Mouse (Mus musculus): ENCODE measurements around the gene Cyp2d9.
A peak's percentile ranks its signal among the peaks of the same experiment; 100 is the strongest.
"Not testable (repeated sequence)": the region's sequence is repeated elsewhere in the genome, so short reads cannot be mapped to it uniquely, and the experiment has no call there.

Cyp2d9 gene

DNA sequence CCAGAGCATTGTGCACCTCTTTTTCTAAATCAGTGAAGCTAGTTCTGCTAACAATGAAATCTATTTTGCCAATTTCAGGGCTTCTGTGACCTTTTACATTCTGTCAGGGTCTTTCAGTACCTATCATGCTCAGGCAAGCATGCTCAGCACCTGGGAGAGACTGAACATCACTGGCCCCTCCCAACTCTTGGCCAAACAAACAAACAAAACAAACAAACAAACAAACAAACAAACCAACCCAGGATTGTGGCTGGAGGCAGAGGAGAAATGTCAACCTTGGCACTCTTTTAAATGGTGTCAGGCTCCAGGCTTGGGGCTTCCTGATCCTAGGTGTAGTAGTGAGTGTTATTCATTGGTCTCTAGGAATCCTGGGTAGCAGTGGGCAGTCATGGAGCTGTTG, at the start of gene Cyp2d9:
Gene Cyp2d9 (plus strand): TSS at position 301 of the 400 bp plus-strand sequence.
- no peak for DNase-seq (ENCODE audit: low spot score)

DNA sequence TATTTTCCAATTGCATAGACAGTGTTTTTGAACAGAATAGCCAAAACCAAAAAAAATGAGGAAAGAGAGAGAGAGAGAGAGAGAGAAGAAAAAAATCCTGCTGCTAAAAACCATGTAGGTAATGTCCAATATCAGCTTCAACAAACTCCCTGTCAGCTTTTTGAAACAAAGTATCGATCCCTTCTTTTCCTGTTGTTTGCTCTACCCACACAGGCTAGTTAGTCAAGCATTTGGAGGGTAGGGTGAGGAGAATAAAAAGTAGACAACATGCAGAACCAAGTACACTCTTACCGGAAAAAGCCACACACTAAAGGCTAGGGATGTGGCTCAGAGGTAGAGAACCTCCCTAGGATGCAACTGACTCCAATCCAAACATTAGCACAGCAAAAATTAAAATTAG, 47.5 kb upstream of the Cyp2d9 start:
- DNase-seq (ENCODE audit: low spot score): no peak

DNA sequence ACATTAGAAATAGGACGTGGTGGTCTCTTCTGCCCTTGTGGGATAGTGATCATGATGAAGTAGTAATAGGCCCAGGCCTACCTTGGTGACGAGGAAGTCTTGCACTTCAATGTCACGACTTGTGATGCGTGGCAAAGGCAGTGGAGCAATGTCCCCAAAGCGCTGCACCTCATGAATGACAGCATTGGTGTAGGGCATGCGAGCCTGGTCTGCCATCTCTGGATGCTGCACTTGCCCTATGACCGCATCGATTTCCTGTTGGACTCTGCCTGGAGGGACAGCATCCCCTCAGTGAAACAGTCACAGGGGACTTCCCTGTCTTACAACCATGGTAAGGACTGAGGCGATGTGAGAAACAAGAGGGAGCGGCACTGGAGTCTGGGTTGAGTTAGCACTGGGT, 43.3 kb upstream of the Cyp2d9 start:
- not testable (repeated sequence) for DNase-seq (ENCODE audit: low spot score)

DNA sequence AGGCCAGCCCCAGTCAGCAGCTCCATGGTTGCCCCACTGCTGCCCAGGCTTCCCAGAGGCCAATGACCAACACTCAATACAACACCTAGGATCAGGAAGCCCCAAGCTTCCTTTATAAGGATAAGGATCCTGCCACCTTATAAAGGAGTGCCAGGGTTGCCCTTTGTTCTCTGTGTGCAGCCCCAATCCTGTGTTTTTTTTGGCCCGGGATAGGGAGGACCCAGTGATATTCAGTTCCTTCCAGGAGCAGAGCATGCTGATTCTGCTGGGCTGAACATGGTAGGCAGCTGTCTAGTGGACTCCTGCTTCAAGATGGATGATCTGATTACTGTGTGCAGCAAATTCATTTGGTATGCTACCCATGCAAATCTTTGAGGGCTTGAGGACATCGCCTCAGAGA, 39.3 kb upstream of the Cyp2d9 start, which contains the start of gene Cyp2d11:
Gene Cyp2d11 (minus strand): TSS at position 101 of the 400 bp plus-strand sequence.
- not testable (repeated sequence) for DNase-seq (ENCODE audit: low spot score)

DNA sequence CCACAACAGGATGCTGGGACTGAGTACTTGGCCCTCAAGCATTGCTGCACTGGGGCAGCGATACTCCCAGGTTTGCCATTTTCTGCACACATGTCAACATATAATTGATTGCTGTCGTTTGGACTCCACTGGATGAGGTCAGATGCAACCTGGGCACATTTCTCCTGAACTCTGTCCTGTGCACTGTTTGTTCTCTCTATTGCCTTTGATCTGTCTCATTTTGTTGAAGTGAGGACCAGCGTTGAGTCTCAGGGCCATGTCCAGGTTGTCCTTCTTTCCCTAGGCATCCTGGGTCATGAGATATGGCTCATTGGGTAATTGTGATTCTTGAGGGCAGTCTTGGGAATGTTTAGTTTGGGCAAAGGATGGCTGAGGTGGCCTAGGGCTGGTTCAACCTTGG, 37.3 kb upstream of the Cyp2d9 start:
- DNase-seq (ENCODE audit: low spot score): not testable (repeated sequence)

DNA sequence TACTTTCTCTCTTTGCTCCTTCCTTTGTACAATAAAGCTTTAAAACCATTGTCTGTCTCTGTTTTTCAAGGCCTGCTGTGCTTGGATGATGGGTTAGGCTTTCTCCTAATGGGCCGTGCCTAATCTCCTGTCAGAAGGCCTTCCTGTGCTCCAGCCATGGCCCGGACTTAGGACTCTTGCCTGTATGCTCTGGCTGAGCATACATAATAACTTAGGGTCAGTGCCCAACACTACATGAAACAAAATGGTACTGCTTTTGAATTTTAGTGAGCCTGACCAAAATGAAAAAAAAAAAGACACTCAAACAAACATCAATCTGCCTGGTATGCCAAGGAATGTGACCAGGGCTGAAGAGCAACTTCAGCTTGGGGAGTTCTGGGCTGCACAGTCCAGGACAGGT, 31.7 kb upstream of the Cyp2d9 start:
- DNase-seq (ENCODE audit: low spot score): no peak

DNA sequence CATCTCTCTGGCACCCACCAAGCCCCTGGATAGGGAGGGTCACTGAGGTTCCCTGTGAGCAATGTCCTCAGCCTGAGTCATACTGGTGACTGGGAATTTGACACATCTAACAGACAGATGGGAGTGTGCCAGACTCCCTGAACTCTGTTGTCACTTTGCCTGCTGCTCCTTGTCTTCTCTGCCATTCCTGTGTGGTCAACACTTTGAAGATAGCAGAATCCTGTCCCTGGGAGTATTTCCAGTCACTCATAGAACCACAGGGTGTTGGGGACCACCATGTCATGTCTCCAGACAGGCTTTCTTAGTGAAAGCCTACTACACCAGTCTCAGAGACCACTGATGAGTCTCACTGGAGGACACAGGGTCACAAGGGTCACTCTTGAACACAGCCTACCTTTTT, 31.1 kb upstream of the Cyp2d9 start:
- no peak for DNase-seq (ENCODE audit: low spot score)

DNA sequence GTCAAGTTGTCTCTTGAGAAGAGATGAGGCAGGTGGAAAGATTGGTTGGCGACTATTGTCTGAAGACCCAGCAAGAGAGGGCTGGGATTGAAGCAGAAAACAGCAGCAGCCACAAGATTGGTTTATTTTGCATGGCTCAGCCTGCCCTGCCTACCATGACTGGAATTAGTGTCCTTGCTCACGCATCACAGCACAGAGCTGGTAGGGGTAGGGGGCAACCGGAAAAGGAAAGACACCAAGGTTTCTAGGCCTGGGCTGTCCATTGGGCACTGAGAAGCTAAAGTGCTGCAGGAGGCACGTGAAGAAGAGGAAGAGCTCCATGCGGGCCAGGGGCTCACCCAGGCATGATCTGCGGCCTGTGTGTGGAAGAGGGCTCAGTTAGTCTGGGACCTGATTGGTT, 30.5 kb upstream of the Cyp2d9 start:
- no peak for DNase-seq (ENCODE audit: low spot score)

DNA sequence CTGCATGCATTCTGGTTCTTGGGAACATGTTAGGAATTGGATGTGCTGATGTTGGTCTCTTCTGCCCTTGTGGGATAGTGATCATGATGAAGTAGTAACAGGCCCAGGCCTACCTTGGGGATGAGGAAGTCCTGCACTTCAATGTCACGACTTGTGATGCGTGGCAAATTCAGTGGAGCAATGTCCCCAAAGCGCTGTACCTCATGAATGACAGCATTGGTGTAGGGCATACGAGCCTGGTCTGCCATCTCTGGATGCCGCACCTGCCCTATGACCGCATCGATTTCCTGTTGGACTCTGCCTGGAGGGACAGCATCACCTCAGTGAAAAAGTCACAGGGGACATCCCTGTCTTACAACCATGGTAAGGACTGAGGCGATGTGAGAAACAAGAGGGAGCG, 29.6 kb upstream of the Cyp2d9 start:
- no peak for DNase-seq (ENCODE audit: low spot score)

DNA sequence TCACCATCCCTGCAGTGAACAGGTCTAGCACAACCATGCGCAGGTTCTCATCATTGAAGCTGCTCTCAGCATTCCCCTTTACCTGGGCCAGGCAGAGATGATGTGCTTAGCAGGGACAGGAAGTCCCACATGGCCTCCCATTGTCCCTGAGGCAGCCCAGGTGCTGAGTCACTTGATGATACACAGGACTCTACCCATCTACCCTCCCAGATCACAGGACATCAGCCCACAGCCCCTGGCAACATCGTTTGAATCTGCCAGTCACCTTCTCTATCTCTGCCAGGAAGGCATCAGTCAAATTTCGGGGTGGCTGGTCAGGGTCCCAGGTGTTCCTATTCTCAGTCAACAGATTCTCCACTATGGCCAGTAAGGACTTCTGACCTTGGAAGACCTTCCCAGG, 29.1 kb upstream of the Cyp2d9 start:
- no peak for DNase-seq (ENCODE audit: low spot score)

DNA sequence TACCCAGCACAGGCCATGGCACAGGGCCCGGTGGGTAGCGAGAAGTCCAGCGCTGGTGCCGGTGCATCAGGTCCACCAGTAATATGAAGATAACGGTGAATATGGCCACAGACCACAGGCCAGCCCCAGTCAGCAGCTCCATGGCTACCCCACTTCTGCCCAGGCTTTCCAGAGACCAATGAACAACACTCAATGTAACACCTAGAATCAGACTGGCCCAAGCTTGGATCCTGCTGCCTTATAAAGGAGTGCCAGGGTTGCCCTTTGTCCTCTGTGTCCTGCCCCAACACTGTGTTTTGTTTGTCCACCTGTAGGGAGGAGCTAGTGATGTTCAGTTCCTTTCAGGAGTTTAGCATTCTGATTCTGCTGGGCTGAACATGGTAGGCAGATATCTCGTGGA, 26.3 kb upstream of the Cyp2d9 start, which contains the start of gene Cyp2d10:
Gene Cyp2d10 (minus strand): TSS at position 215 of the 400 bp plus-strand sequence.
- no peak for DNase-seq (ENCODE audit: low spot score)

DNA sequence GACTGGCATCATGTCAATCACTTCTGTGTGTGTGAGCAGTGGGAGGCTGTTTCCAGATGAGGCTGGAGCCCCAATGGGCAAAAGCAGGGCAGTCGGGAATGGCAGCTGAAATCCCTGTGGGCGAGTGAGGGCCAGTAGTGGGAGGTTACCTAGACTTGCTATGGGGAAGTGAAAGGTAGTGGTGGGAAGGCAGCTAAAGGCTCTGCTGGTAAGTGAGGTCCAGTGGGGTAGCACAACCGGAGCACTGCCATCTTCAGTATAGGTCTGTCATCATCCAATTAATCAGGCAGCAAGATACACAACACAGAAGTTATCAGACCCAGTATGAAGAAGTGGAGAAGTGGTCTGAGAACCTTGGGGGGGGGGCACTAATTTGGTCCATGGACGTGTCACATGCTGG, 25.7 kb upstream of the Cyp2d9 start:
- no peak for DNase-seq (ENCODE audit: low spot score)

DNA sequence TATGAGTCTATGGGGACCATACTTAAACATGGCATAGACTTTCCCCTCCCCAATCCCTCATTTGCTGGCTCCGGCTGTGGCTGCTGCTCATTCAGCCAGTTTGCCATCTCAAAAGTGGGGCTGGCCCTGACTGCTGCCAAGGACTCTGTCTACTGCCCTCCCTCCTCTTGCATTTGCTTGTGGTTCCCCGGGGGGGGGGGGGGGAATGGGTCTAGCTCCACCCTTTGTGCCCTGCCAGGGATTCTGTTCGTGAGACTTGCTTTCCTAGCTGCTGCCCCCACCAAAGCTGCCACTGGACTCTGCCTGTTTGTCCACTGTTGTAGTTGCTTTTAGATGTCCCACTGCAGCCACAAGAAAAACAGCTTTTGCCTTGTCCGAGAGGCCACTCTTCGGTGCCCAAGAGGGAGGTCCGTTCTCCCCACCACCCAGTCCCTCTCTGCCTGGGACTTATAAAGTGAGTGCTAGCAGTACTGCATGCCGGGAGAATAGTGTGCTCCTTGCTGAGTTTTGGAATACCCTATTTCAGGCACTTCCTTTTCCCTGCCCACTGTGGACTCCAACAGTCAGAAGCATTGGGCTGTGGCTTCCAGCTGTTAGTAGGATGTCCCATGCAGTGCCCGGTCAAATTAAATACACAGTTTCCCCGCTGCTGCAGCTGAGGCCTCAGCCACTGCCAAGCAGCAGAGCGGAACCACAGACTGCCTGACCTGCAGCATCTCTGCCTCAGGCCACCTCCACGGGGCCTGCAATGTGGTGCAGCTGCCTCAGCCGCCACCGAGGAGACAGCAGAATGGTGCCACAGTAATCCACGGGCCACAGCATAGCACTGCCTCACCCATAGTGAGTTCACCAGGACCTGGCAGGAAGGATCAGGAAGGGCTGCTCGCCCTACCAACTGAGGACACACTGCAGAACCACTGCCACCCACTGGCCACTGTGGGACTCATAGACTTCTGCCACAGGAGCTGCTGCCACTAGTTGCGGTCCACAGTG, 16.1 kb upstream of the Cyp2d9 start:
- peak; percentile 80 for DNase-seq (ENCODE audit: low spot score)

DNA sequence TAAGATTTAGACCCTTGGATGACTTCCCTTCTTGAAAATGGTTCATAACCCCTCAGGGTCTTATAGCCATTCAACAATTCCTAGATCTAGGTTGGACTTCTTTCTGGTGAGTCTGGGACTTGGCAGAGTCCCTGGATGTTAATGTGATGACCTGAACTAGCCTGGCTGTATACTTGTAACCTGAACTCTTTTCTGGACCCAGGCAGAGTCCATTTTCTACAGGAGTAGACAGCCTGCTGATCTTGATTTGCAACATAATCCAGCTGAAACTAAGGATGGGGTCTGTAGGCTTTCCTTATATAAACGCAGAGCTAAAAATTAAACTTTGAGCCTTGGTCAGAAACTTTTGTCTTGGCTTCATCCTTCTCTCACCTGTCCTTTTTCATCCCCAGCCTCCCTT, 14.6 kb upstream of the Cyp2d9 start:
- DNase-seq (ENCODE audit: low spot score): no peak

DNA sequence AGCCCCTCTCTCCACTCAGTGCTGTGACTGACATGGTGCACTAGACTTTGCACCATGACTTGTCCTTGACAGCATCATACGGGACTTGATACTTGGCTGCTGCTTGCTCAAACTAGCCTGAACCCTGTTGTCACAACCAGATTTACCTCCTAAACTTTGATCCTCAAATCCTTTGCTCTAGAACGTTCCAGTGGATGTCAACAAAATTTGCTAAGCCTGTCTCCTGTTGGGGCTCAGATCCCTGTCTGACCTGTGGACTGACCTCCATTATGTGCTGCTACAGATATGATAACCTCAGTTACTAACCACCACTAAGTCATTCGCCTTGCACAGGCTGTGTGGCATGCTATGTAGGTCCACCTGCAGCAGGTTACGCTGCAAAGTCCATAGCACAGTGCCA, 10.3 kb upstream of the Cyp2d9 start:
- DNase-seq (ENCODE audit: low spot score): no peak

DNA sequence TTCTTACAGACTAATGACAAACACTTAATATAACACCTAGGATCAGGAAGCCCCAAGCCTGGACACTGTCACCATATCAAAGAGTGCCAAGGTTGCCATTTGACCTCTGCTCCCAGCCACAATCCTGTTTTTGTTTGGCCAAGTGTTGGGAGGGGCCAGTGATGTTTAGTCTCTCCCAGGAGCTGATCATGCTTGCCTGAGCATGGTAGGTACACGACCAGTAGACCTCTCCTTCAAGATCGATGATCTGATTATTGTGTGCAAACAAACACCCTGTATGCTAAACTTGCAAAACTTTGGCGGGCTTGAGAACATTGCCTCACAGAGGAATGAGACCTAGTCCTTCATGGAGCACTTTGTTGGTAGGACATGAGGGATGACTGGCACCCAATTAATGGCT, 9.8 kb upstream of the Cyp2d9 start:
- no peak for DNase-seq (ENCODE audit: low spot score)

DNA sequence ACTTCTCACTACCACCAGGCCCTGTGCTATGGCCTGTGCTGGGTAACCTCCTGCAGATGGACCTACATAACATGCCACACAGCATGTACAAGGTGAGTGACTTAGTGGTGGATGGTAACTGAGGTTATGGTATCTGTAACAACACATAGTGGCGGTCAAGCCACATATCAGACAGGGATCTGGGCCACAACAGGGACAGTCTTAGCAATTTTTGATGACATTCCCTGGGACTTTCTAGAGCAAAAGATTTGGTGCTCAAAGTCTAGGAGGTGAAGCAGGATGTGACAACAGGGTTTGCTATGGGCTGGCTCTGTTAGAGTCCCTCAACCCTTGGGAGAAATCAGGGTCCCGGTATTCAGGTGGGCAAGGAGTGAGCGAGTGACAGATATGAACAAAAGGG, 384 bp downstream of the Cyp2d9 start:
- DNase-seq (ENCODE audit: low spot score): no peak

DNA sequence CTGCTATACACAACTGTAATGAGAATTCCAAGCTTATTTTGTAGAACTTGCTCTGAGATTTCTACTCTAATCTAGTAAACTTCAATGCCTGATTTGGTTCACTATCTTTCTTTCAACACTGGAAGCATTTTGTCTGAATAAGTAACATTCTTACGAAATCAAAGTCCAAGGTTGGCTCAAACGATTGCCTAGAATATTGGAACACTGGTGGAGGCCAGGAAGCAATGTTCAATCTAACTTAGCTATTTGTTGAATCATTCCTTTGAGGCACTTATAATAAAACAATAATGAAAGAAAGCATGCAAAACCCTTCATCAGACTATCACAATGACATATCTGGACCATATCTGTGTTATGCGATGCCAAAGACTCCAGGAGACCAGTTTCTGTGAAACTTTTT, 1.3 kb downstream of the Cyp2d9 start:
- DNase-seq (ENCODE audit: low spot score): no peak

DNA sequence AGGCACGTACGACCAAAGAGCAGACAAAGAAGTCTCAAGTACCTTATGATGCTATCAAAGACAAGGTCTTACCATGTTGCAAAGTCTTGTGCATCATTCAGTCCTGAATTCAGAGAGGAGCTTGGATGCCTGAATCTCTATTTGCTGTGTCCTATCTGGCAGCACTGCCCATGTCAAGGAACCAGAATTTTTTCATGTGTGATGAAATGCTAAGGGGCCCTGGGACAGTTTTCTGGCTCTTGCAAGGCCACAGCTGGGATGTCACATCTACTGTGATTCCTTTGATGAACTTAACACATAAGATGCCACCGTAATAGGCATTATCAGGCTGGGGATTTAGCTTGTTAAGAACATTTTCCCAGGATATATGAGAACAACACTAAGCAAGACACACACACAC, 1.8 kb downstream of the Cyp2d9 start:
- no peak for DNase-seq (ENCODE audit: low spot score)

DNA sequence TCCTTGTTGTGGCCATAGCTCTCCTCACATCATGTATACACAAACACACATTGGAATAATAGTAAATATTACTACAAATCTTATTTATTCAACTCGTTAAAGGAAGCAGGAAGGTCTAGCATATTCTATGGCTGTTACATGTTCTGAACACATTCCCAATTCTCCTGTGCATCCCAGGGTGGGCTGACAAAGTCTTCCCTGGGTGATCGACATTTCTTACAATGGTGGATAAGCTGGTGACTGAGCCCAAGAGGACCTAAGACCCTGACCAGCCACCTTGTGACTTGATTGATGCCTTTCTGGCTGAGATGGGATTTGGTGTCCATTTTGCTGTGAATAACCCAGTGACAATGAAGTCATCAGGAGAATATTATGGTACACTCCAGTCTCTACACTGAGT, 2.4 kb downstream of the Cyp2d9 start:
- no peak for DNase-seq (ENCODE audit: low spot score)

DNA sequence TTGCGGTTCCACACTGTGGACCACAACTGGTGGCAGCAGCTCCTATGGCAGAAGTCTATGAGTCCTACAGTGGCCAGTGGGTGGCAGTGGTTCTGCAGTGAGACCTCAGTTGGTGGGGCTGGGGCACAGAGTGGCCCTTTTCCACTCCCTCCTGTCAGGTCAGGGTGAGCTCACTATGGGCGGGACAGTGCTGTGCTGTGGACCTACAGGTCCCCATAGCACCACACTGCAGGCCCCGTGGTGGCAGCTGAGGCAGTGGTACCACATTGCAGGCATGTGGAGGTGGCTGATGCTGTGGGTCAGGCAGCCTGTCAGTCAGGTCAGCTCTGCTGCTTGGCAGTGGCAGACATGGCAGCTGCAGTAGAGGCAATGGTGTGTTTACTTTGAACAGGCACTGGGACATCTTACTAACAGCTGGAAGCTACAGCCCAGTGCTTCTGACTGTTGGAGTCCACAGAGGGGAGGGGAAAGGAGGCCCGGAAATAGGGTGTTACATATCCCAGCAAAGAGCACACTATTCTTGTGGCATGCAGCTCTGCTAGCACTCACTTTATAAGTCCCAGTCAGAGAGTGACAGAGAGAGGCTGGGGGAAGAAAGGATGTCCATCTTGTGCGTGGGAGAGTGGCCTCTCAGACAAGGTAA, 4.9 kb downstream of the Cyp2d9 start:
- DNase-seq (ENCODE audit: low spot score): no peak

DNA sequence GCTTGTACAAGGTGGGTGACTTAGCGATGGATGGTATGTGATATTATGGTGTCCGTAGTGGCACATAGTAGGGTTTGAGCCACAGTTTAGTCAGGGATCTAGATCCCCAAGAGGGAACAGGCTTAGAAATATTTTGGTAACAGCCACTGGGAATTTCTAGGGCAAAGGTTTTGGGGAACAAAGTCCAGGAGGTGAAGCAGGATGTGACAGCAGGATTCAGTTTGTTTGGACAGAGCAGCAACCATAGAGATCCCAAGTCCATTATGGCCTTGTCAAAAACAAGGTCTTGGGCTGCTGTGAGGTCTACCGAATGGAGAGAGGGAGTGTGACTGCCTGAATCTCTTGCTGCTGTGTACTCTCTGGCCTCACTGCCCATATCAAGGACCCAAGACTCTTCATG, 10.4 kb downstream of the Cyp2d9 start:
- DNase-seq (ENCODE audit: low spot score): no peak

DNA sequence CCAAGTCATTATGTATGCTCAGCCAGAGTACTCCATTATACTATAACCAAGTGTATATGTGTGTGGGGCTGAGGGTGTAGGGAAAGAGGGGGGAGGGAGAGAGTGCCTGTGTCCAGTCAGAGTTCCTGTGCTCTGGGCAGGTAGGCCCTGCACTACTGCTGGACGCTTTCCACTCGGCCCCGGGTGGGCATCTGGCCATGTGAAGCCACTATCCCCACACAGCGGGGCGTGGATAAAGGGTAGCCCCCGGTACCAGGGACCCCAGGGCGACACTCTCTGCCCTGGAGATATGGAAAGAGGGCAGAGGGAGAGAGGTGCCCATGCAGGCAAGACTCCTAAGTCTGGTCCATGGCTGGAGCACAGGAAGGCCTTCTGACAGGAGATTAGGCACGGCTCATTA, 12.0 kb downstream of the Cyp2d9 start:
- DNase-seq (ENCODE audit: low spot score): no peak
